Mouse (Mus musculus): Measurements from ENCODE around the gene Hoxc8.

- TF ChIP-seq POLR2A (IDR thresholded peaks at IDR 0.05; ENCODE audit: low read depth, low read length) (no peak), CTCF (IDR thresholded peaks at IDR 0.05; ENCODE audit: extremely low read depth, insufficient read length, insufficient replicate concordance, low read depth, low read length) (no peak)
These were observed 13.6 kb upstream of the Hoxc8 start for GRCm38 (mm10) chr15:102976631-102977422.
